9 mouse cellular contexts compared by ENCODE assay signal in genomic region chr12:54334491-54335132, GRCm38 (mm10).
DNase-seq lines count a peak whose midpoint lies in the region; ATAC-seq and TF ChIP-seq lines count a peak whose summit lies in the region.
"Had no signal": no experiment of that assay in that cellular context is flagged by ENCODE, and none has a peak within 500 bp of the region (broad histone marks: within the 10 kb centered on the region; RNA-seq: fewer than 3 reads in every experiment).

No protein-coding gene starts in this region.

- H3K36me3 ChIP-seq in hindbrain, embryonic 13.5 days: no peaks in the 10 kb centered on the region
- H3K36me3 ChIP-seq in midbrain, postnatal 0 days (ENCODE audit: insufficient read depth, low read length): no peaks in the 10 kb centered on the region
- H3K36me3 ChIP-seq in kidney, embryonic 15.5 days: no peaks in the 10 kb centered on the region
- H3K36me3 ChIP-seq: limb, embryonic 13.5 days had no signal

- H3K9me3 ChIP-seq in hindbrain, embryonic 13.5 days: no peaks in the 10 kb centered on the region
- no peaks in the 10 kb centered on the region for H3K9me3 ChIP-seq in midbrain, postnatal 0 days (ENCODE audit: low read length)
- H3K9me3 ChIP-seq in kidney, embryonic 15.5 days (replicated peaks): no peaks in the 10 kb centered on the region
- H3K9me3 ChIP-seq: limb, embryonic 13.5 days had no signal

- 37% methylated on average over 9 of the region's 9 CpGs for WGBS in hindbrain, embryonic 13.5 days
- WGBS in midbrain, postnatal 0 days: 33% methylated on average over 9 of the region's 9 CpGs
- WGBS in kidney, embryonic 15.5 days: 64% methylated on average over 9 of the region's 9 CpGs

- TF ChIP-seq CTCF in midbrain, postnatal 0 days (IDR thresholded peaks at IDR 0.05): no peak

- H3K4me3 ChIP-seq in hindbrain, embryonic 13.5 days: no peak overlapping the region
- no peak overlapping the region for H3K4me3 ChIP-seq in midbrain, postnatal 0 days (ENCODE audit: low read depth, low read length)
- no peak overlapping the region for H3K4me3 ChIP-seq in kidney, embryonic 15.5 days (replicated peaks)
- H3K4me3 ChIP-seq: limb, embryonic 13.5 days had no signal

- no peak overlapping the region for H3K4me2 ChIP-seq in hindbrain, embryonic 13.5 days
- H3K4me2 ChIP-seq in midbrain, postnatal 0 days (ENCODE audit: low read depth, low read length, poor library complexity, severe bottlenecking): no peak overlapping the region
- H3K4me2 ChIP-seq in kidney, embryonic 15.5 days: no peak overlapping the region
- H3K4me2 ChIP-seq: limb, embryonic 13.5 days had no signal

- DNase-seq in layer of hippocampus, postnatal 14 days (ENCODE audit: low spot score in 2 of 2): peak; percentile 19 to 51
- DNase-seq in layer of hippocampus, adult 9-10 months (ENCODE audit: low spot score): no peak
- DNase-seq in midbrain, postnatal 0 days (ENCODE audit: low spot score): peak; percentile 68
- no peak for DNase-seq in kidney, adult 8-10 months
- no peak for DNase-seq in gastrocnemius, postnatal 4 days (ENCODE audit: low spot score in 2 of 2)

- ATAC-seq in common myeloid progenitor, adult 5-6 weeks (replicated peaks; ENCODE audit: low read depth, poor library complexity, severe bottlenecking): peak; percentile 83
- no peak for ATAC-seq in hindbrain, embryonic 13.5 days (ENCODE audit: low FRiP score)
- no peak for ATAC-seq in midbrain, postnatal 0 days (ENCODE audit: low FRiP score)
- ATAC-seq in kidney, embryonic 15.5 days (replicated peaks; ENCODE audit: low FRiP score): no peak

- peak overlapping the region; percentile 79 for H3K27ac ChIP-seq in hindbrain, embryonic 13.5 days
- H3K27ac ChIP-seq in midbrain, postnatal 0 days (ENCODE audit: low read depth, low read length): no peak overlapping the region
- no peak overlapping the region for H3K27ac ChIP-seq in kidney, embryonic 15.5 days
- H3K27ac ChIP-seq: limb, embryonic 13.5 days had no signal

- 0 out of 2 replicates have a peak, but pooled peaks cover 3% of the 10 kb centered on the region for H3K27me3 ChIP-seq in hindbrain, embryonic 13.5 days
- no peaks in the 10 kb centered on the region for H3K27me3 ChIP-seq in midbrain, postnatal 0 days (ENCODE audit: insufficient read depth, low read length)
- H3K27me3 ChIP-seq in kidney, embryonic 15.5 days: no peaks in the 10 kb centered on the region
- H3K27me3 ChIP-seq: limb, embryonic 13.5 days had no signal

- peaks cover 16% of the 10 kb centered on the region for H3K4me1 ChIP-seq in hindbrain, embryonic 13.5 days (replicated peaks)
- 0 out of 2 replicates have a peak, but pooled peaks cover 3% of the 10 kb centered on the region for H3K4me1 ChIP-seq in midbrain, postnatal 0 days (ENCODE audit: insufficient read depth, low read length)
- H3K4me1 ChIP-seq in kidney, embryonic 15.5 days: no peaks in the 10 kb centered on the region
- H3K4me1 ChIP-seq: limb, embryonic 13.5 days had no signal

- no peak overlapping the region for H3K9ac ChIP-seq in hindbrain, embryonic 13.5 days
- no peak overlapping the region for H3K9ac ChIP-seq in midbrain, postnatal 0 days (replicated peaks; ENCODE audit: low read length, poor library complexity, severe bottlenecking)
- H3K9ac ChIP-seq in kidney, embryonic 15.5 days: no peak overlapping the region
- H3K9ac ChIP-seq: limb, embryonic 13.5 days had no signal

Comparison
In these comparisons a context has a peak if more than half of its experiments do, and no peak if none do; other contexts are left out.
1. DNase-seq: peak in layer of hippocampus, postnatal 14 days (2 of 2) and midbrain, postnatal 0 days (single experiment); none in layer of hippocampus, adult 9-10 months (single experiment), kidney, adult 8-10 months (0 of 2) and gastrocnemius, postnatal 4 days (0 of 2).